Mouse (Mus musculus) heart, embryonic 10.5 days (tissue): ENCODE measurements around the gene Snx17. TPM values are rescaled to one million over a fixed set of nuclear protein-coding genes. Genes with fewer than 3 reads are reported as not detected.

ENCODE experiments used
- DNase-seq: peaks from one replicate; pipeline ENCODE4 v3.0.0-alpha.2; 2017; ENCODE audit warnings: low spot score
- H3K27ac ChIP-seq: fragments of 300-500 bp; sonication (generic); 2 replicates; pipeline ENCODE4 v1.5.1; 2016; ENCODE audit warnings: mild to moderate bottlenecking
- H3K27me3 ChIP-seq: fragments of 300-500 bp; sonication (generic); 2 replicates; pipeline ENCODE4 v1.6.1; 2016; ENCODE audit warnings: mild to moderate bottlenecking; ENCODE audit not compliant: poor library complexity, insufficient read depth, severe bottlenecking
- H3K36me3 ChIP-seq: fragments of 300-500 bp; sonication (generic); 2 replicates; pipeline ENCODE4 v1.6.1; 2016; ENCODE audit warnings: mild to moderate bottlenecking, moderate library complexity
- H3K4me1 ChIP-seq: fragments of 300-500 bp; sonication (generic); 2 replicates; pipeline ENCODE4 v1.6.1; 2016; ENCODE audit warnings: mild to moderate bottlenecking
- H3K4me3 ChIP-seq: fragments of 300-500 bp; sonication (generic); 2 replicates; pipeline ENCODE4 v1.5.1; 2016; ENCODE audit warnings: mild to moderate bottlenecking, moderate library complexity
- H3K9me3 ChIP-seq: fragments of 300-500 bp; sonication (generic); 2 replicates; pipeline ENCODE4 v1.6.1; 2016; ENCODE audit warnings: mild to moderate bottlenecking, moderate library complexity
- WGBS: fragments of 180-500 bp; shearing (Covaris S2); methylation state at CpG from one replicate; pipeline ENCODE4 v1.1.7; 2016; 5-methylcytosine and 5-hydroxymethylcytosine counted together
- polyA plus RNA-seq: library from polyadenylated mRNA; unstranded; fragments of >200 nt; fragmentation: Nextera tagmentation; extraction: Ambion mirVana; gene quantifications from 2 replicates; pipeline ENCODE4 v1.2.1, GENCODE M21; 2016

Gene Snx17
- polyA plus RNA-seq, 1 experiment from 2014 or later = 133 TPM

- Histone ChIP-seq H3K27me3 (no peaks in the 10 kb centered on the region), H3K4me1 (peaks cover 9% of the 10 kb centered on the region), H3K36me3 (peaks cover 46% of the 10 kb centered on the region), H3K4me3 (no peak overlapping the region), H3K27ac (no peak overlapping the region), H3K9me3 (no peaks in the 10 kb centered on the region)
- 78% methylated on average over 4 of the region's 4 CpGs for WGBS
- DNase-seq = no peak
Observed at GRCm38 (mm10) chr5:31188223-31188840, 4.7 kb upstream of the Snx17 start.

- H3K9me3 ChIP-seq = no peaks in the 10 kb centered on the region
- H3K36me3 ChIP-seq = peaks cover 54% of the 10 kb centered on the region
- H3K4me3 ChIP-seq = no peak overlapping the region
- H3K27me3 ChIP-seq = no peaks in the 10 kb centered on the region
- no peak for DNase-seq
- H3K4me1 ChIP-seq = peaks cover 13% of the 10 kb centered on the region
- WGBS = 89% methylated on average over 9 of the region's 9 CpGs
- H3K27ac ChIP-seq = no peak overlapping the region
Observed at GRCm38 (mm10) chr5:31190201-31190600, 2.8 kb upstream of the Snx17 start.

- Histone ChIP-seq H3K9me3 (no peaks in the 10 kb centered on the region), H3K27me3 (no peaks in the 10 kb centered on the region), H3K27ac (peak overlapping the region; percentile 94), H3K36me3 (peaks cover 69% of the 10 kb centered on the region), H3K4me3 (peak overlapping the region; percentile 91), H3K4me1 (peaks cover 13% of the 10 kb centered on the region)
- DNase-seq = no peak
- 13% methylated on average over 42 of the region's 42 CpGs for WGBS
Observed at GRCm38 (mm10) chr5:31192045-31192938, 735 bp upstream of the Snx17 start.

- peak overlapping the region; percentile 94 for H3K27ac ChIP-seq
- no peak for DNase-seq
- H3K4me3 ChIP-seq = peak overlapping the region; percentile 91
- no peaks in the 10 kb centered on the region for H3K9me3 ChIP-seq
- no peaks in the 10 kb centered on the region for H3K27me3 ChIP-seq
- peaks cover 69% of the 10 kb centered on the region for H3K36me3 ChIP-seq
- WGBS = 11% methylated on average over 25 of the region's 25 CpGs
- H3K4me1 ChIP-seq = peaks cover 13% of the 10 kb centered on the region
Observed at GRCm38 (mm10) chr5:31193631-31194281, 729 bp downstream of the Snx17 start.

GRCm38 (mm10) chr5:31194486-31195485 is 1.8 kb downstream of the Snx17 start:
- WGBS = 90% methylated on average over 16 of the region's 16 CpGs
- Histone ChIP-seq H3K27ac (no peak overlapping the region), H3K9me3 (no peaks in the 10 kb centered on the region), H3K36me3 (peaks cover 71% of the 10 kb centered on the region), H3K4me3 (peak overlapping the region; percentile 91), H3K27me3 (no peaks in the 10 kb centered on the region), H3K4me1 (peaks cover 13% of the 10 kb centered on the region)
- no peak for DNase-seq

GRCm38 (mm10) chr5:31195671-31196070 is 2.6 kb downstream of the Snx17 start:
- Histone ChIP-seq H3K9me3 (peaks cover 5% of the 10 kb centered on the region), H3K4me3 (no peak overlapping the region), H3K4me1 (peaks cover 13% of the 10 kb centered on the region), H3K27me3 (no peaks in the 10 kb centered on the region), H3K36me3 (peaks cover 71% of the 10 kb centered on the region), H3K27ac (no peak overlapping the region)
- no peak for DNase-seq
- 95% methylated on average over 4 of the region's 4 CpGs for WGBS

- peaks cover 66% of the 10 kb centered on the region for H3K36me3 ChIP-seq
- no peak overlapping the region for H3K27ac ChIP-seq
- 95% methylated on average over 10 of the region's 10 CpGs for WGBS
- no peaks in the 10 kb centered on the region for H3K27me3 ChIP-seq
- peaks cover 14% of the 10 kb centered on the region for H3K4me1 ChIP-seq
- no peak for DNase-seq
- H3K9me3 ChIP-seq = peaks cover 5% of the 10 kb centered on the region
- no peak overlapping the region for H3K4me3 ChIP-seq
Observed at GRCm38 (mm10) chr5:31196207-31196606, 3.2 kb downstream of the Snx17 start.

GRCm38 (mm10) chr5:31197072-31197471 is 4.0 kb downstream of the Snx17 start:
- H3K4me1 ChIP-seq = peaks cover 9% of the 10 kb centered on the region
- 92% methylated on average over 12 of the region's 12 CpGs for WGBS
- H3K4me3 ChIP-seq = no peak overlapping the region
- H3K27ac ChIP-seq = no peak overlapping the region
- H3K27me3 ChIP-seq = no peaks in the 10 kb centered on the region
- no peak for DNase-seq
- peaks cover 62% of the 10 kb centered on the region for H3K36me3 ChIP-seq
- peaks cover 5% of the 10 kb centered on the region for H3K9me3 ChIP-seq

- H3K27me3 ChIP-seq = no peaks in the 10 kb centered on the region
- peaks cover 72% of the 10 kb centered on the region for H3K36me3 ChIP-seq
- no peak overlapping the region for H3K27ac ChIP-seq
- H3K9me3 ChIP-seq = peaks cover 5% of the 10 kb centered on the region
- H3K4me3 ChIP-seq = no peak overlapping the region
- H3K4me1 ChIP-seq = peaks cover 12% of the 10 kb centered on the region; the same call in 1 of the 2 replicates
- DNase-seq = no peak
- 84% methylated on average over 9 of the region's 9 CpGs for WGBS
Observed at GRCm38 (mm10) chr5:31198170-31198569, 5.1 kb downstream of the Snx17 start.

- 81% methylated on average over 5 of the region's 5 CpGs for WGBS
- Histone ChIP-seq H3K36me3 (peaks cover 78% of the 10 kb centered on the region), H3K27me3 (no peaks in the 10 kb centered on the region), H3K9me3 (peaks cover 5% of the 10 kb centered on the region), H3K27ac (no peak overlapping the region), H3K4me3 (no peak overlapping the region), H3K4me1 (peaks cover 12% of the 10 kb centered on the region; the same call in 1 of the 2 replicates)
- no peak for DNase-seq
Observed at GRCm38 (mm10) chr5:31198616-31199320, 5.7 kb downstream of the Snx17 start.

GRCm38 (mm10) chr5:31199321-31199892 is 6.4 kb downstream of the Snx17 start:
- Histone ChIP-seq H3K36me3 (peaks cover 84% of the 10 kb centered on the region), H3K4me1 (peaks cover 8% of the 10 kb centered on the region; the same call in 1 of the 2 replicates), H3K9me3 (peaks cover 5% of the 10 kb centered on the region), H3K27ac (no peak overlapping the region), H3K27me3 (no peaks in the 10 kb centered on the region), H3K4me3 (no peak overlapping the region)
- 91% methylated on average over 19 of the region's 19 CpGs for WGBS
- no peak for DNase-seq
